10 mouse cellular contexts compared by ENCODE assay signal in genomic region chr1:181247175-181247574, GRCm38 (mm10). TPM values are rescaled to one million over a fixed set of nuclear protein-coding genes. Genes with fewer than 3 reads are reported as not detected.
DNase-seq lines count a peak whose midpoint lies in the region; ATAC-seq and TF ChIP-seq lines count a peak whose summit lies in the region.
"Had no signal": no experiment of that assay in that cellular context is flagged by ENCODE, and none has a peak within 500 bp of the region (broad histone marks: within the 10 kb centered on the region; RNA-seq: fewer than 3 reads in every experiment).

No protein-coding gene starts in this region.

- DNase-seq in kidney, postnatal 25 days = no peak
- peak; percentile 31 for DNase-seq in liver, adult 2 months (ENCODE audit: extremely low read depth, low read depth, low spot score)
- no peak for DNase-seq in right cerebral cortex, postnatal 10 days (ENCODE audit: low spot score in 2 of 2)
- no peak for DNase-seq in layer of hippocampus, postnatal 36 days
- DNase-seq: thymus, adult 18-20 months had no signal

- H3K9ac ChIP-seq in kidney, embryonic 15.5 days = no peak overlapping the region
- no peak overlapping the region for H3K9ac ChIP-seq in liver, adult 2 months (ENCODE audit: low read depth, low read length)
- H3K9ac ChIP-seq in forebrain, embryonic 15.5 days (replicated peaks) = no peak overlapping the region
- H3K9ac ChIP-seq: forebrain, embryonic 12.5 days had no signal

- no peak overlapping the region for H3K4me3 ChIP-seq in kidney, embryonic 15.5 days (replicated peaks)
- no peak overlapping the region for H3K4me3 ChIP-seq in liver, adult 2 months (ENCODE audit: insufficient read depth, low read depth, low read length)
- H3K4me3 ChIP-seq in forebrain, embryonic 15.5 days = no peak overlapping the region
- H3K4me3 ChIP-seq: forebrain, embryonic 12.5 days had no signal

- no peaks in the 10 kb centered on the region for H3K79me2 ChIP-seq in liver, adult 2 months (ENCODE audit: control insufficient read depth, insufficient read depth, low read length)

- H3K36me3 ChIP-seq in kidney, embryonic 15.5 days = no peaks in the 10 kb centered on the region
- H3K36me3 ChIP-seq in liver, adult 2 months (ENCODE audit: control insufficient read depth, insufficient read depth, low read length) = no peaks in the 10 kb centered on the region
- H3K36me3 ChIP-seq in forebrain, embryonic 15.5 days = no peaks in the 10 kb centered on the region
- H3K36me3 ChIP-seq: forebrain, embryonic 12.5 days had no signal

- TF ChIP-seq CTCF in liver, adult 2 months (IDR thresholded peaks at IDR 0.05; ENCODE audit: low read depth, low read length) = no peak

- no peaks in the 10 kb centered on the region for H3K9me3 ChIP-seq in kidney, embryonic 15.5 days (replicated peaks)
- no peaks in the 10 kb centered on the region for H3K9me3 ChIP-seq in forebrain, embryonic 15.5 days
- H3K9me3 ChIP-seq: forebrain, embryonic 12.5 days had no signal

- no peaks in the 10 kb centered on the region for H3K27me3 ChIP-seq in kidney, embryonic 15.5 days
- H3K27me3 ChIP-seq in liver, adult 2 months (ENCODE audit: control insufficient read depth, insufficient read depth, low read length) = no peaks in the 10 kb centered on the region
- H3K27me3 ChIP-seq in forebrain, embryonic 15.5 days = no peaks in the 10 kb centered on the region
- H3K27me3 ChIP-seq: forebrain, embryonic 12.5 days had no signal

- 62% methylated on average over 3 of the region's 3 CpGs for WGBS in kidney, embryonic 15.5 days
- WGBS in liver, adult 2 months = 61% methylated on average over 3 of the region's 3 CpGs
- WGBS in forebrain, embryonic 15.5 days = 79% methylated on average over 3 of the region's 3 CpGs

- H3K27ac ChIP-seq in kidney, embryonic 15.5 days = 0 out of 2 replicates have a peak overlapping the region, but pooled peaks have one; percentile 0
- no peak overlapping the region for H3K27ac ChIP-seq in liver, adult 2 months (replicated peaks; ENCODE audit: insufficient read depth, low read depth, low read length)
- H3K27ac ChIP-seq in forebrain, embryonic 15.5 days (replicated peaks) = no peak overlapping the region
- H3K27ac ChIP-seq: forebrain, embryonic 12.5 days had no signal

- no peak for ATAC-seq in kidney, embryonic 15.5 days (replicated peaks; ENCODE audit: low FRiP score)
- ATAC-seq in activated CD4-positive, CD25-positive, alpha-beta regulatory T cell, adult 4 months = peak; percentile 98
- peak; percentile 75 for ATAC-seq in neutrophil, adult 5-6 weeks (ENCODE audit: extremely low read depth, insufficient number of reproducible peaks, low FRiP score, poor library complexity, severe bottlenecking)
- no peak for ATAC-seq in forebrain, embryonic 15.5 days (replicated peaks)

- H3K4me1 ChIP-seq in kidney, embryonic 15.5 days = 0 out of 2 replicates have a peak, but pooled peaks cover 17% of the 10 kb centered on the region
- peaks cover 2% of the 10 kb centered on the region; the same call in 1 of the 2 replicates for H3K4me1 ChIP-seq in liver, adult 2 months (ENCODE audit: control insufficient read depth, insufficient read depth, low read length)
- no peaks in the 10 kb centered on the region for H3K4me1 ChIP-seq in forebrain, embryonic 15.5 days

- no peak overlapping the region for H3K4me2 ChIP-seq in kidney, embryonic 15.5 days
- no peak overlapping the region for H3K4me2 ChIP-seq in forebrain, embryonic 15.5 days (replicated peaks)
- H3K4me2 ChIP-seq: forebrain, embryonic 12.5 days had no signal

- TF ChIP-seq POLR2A in liver, adult 2 months (IDR thresholded peaks at IDR 0.05; ENCODE audit: extremely low read depth, insufficient read depth, low read length) = no peak

RNA-seq across cellular contexts. Expression of gene Wdr26, which starts 35.4 kb away (rescaled TPM):
- 36.2 and 38.7 TPM in 2 replicates for polyA plus RNA-seq in kidney, embryonic 15.5 days (2015; fragmentation: Nextera tagmentation; extraction: Ambion mirVana)
- 10 to 100 TPM; 34.8 to 59.7 TPM for polyA plus RNA-seq in activated CD4-positive, CD25-positive, alpha-beta regulatory T cell, adult 4 months (2017; shearing (Covaris generic))
- total RNA-seq in liver, adult 2 months (2014; rRNA removed) = 61.4 and 66.4 TPM in 2 replicates
- 20.9 and 22.1 TPM in 2 replicates for polyA plus RNA-seq in liver, adult 2 months (2012; rRNA removed)
- 206 and 210 TPM in 2 replicates for total RNA-seq in neutrophil, adult 5-6 weeks (2017)
- 100 to 1,000 TPM; 119 to 122 TPM for total RNA-seq in layer of hippocampus, postnatal 36 days (2021)
- polyA plus RNA-seq in forebrain, embryonic 15.5 days (2015; fragmentation: Nextera tagmentation; extraction: Ambion mirVana) = 36.0 and 37.8 TPM in 2 replicates

Comparison
In these comparisons a context has a peak if more than half of its experiments do, and no peak if none do; other contexts are left out.
1. ATAC-seq: peak in activated CD4-positive, CD25-positive, alpha-beta regulatory T cell, adult 4 months (single experiment) and neutrophil, adult 5-6 weeks (single experiment); none in kidney, embryonic 15.5 days (single experiment) and forebrain, embryonic 15.5 days (single experiment).